Mouse (Mus musculus) brain, embryonic 14.5 days (tissue): ENCODE measurements around the gene Tsc1.

ENCODE experiments used
- CTCF ChIP-seq: fragments of 200-500 bp; IDR thresholded peaks from 2 replicates; pipeline ENCODE4 v1.5.1; 2012; ENCODE audit warnings: inconsistent platforms, mild to moderate bottlenecking, moderate library complexity, borderline replicate concordance; ENCODE audit not compliant: insufficient read depth, insufficient read length; ENCODE audit errors: extremely low read depth
- POLR2A ChIP-seq: fragments of 200-500 bp; IDR thresholded peaks from 2 replicates; pipeline ENCODE4 v1.6.1; 2012; ENCODE audit warnings: mild to moderate bottlenecking, inconsistent platforms, borderline replicate concordance; ENCODE audit not compliant: poor library complexity, insufficient read depth, insufficient read length, severe bottlenecking; ENCODE audit errors: extremely low read depth

DNA sequence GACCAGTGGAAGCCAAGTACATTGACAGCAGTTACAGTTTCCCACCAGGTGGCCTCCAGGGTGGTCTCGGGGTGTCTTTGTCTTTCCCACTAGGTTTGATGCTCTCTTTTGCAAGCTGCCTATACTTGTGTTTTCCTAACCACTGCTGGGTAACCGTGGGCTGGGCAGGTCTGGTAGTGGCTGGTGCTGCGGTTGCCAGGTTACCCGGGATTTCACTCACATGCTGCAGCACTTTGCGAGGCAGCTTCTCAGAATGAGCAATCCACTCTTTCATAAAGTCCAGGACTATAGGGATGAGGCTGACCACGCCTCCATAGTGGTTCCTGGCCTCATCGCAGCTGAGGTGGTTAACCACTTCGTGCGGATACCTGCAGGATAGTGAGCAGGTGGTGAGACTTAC is 51.7 kb downstream of the Tsc1 start:
- no peak for TF ChIP-seq POLR2A
- no peak for TF ChIP-seq CTCF
